Mouse (Mus musculus): ENCODE measurements around the gene Tor1aip1. TPM values are rescaled to one million over a fixed set of nuclear protein-coding genes. Genes with fewer than 3 reads are reported as not detected.

Tor1aip1 gene
- total and polyA plus RNA-seq, 3 experiments = 13.1 to 22.9 TPM; not detected in 1

GRCm38 (mm10) chr1:156084603-156085002 lies 48.3 kb upstream of the Tor1aip1 start:
- TF ChIP-seq ZMIZ1 (IDR thresholded peaks at IDR 0.05; ENCODE audit: low read depth, low read length) (no peak), ZKSCAN1 (IDR thresholded peaks at IDR 0.05; ENCODE audit: low read depth, low read length) (no peak), SMC3 (IDR thresholded peaks at IDR 0.05; ENCODE audit: low read depth, low read length) (no peak), CTCF (IDR thresholded peaks at IDR 0.05 in 2 of 3, conservative IDR thresholded peaks at IDR 0.05 in 1 of 3; ENCODE audit: control insufficient read depth in 1 of 3, insufficient read depth in 1 of 3, low read depth in 2 of 3, low read length in 3 of 3, poor library complexity in 1 of 3, severe bottlenecking in 1 of 3) (no peak), GATA1 (IDR thresholded peaks at IDR 0.05; ENCODE audit: low read depth, low read length) (no peak), RCOR1 (IDR thresholded peaks at IDR 0.05; ENCODE audit: low read depth, low read length) (no peak)
- no peak overlapping the region for H3K4me3 ChIP-seq (ENCODE audit: control insufficient read depth in 1 of 2, insufficient read depth in 1 of 2, low read depth in 2 of 2, low read length in 2 of 2)

GRCm38 (mm10) chr1:156077655-156078054 lies 41.4 kb upstream of the Tor1aip1 start:
- no peaks in the 10 kb centered on the region for H3K79me2 ChIP-seq (ENCODE audit: control insufficient read depth, insufficient read depth, low read length, poor library complexity)
- DNase-seq (ENCODE audit: low read depth, low spot score) = no peak
- TF ChIP-seq MYC (IDR thresholded peaks at IDR 0.05; ENCODE audit: low read depth, low read length) = no peak
- no peak overlapping the region for H3K9ac ChIP-seq (ENCODE audit: control insufficient read depth, low read depth, low read length, poor library complexity, severe bottlenecking)
- no peak overlapping the region for H3K4me3 ChIP-seq (ENCODE audit: control insufficient read depth in 1 of 2, insufficient read depth in 1 of 2, low read depth in 2 of 2, low read length in 2 of 2)
- no peaks in the 10 kb centered on the region for H3K27me3 ChIP-seq (ENCODE audit: control insufficient read depth in 1 of 2, insufficient read depth in 2 of 2, low read length in 2 of 2)
- no peak overlapping the region for H3K27ac ChIP-seq (ENCODE audit: control insufficient read depth, low read depth, low read length)
- H3K4me1 ChIP-seq (ENCODE audit: control insufficient read depth in 1 of 2, insufficient read depth in 2 of 2, low read length in 2 of 2) = peaks cover 0 to 5% of the 10 kb centered on the region in 2 experiments; a peak in 1 of 4 replicates
- no peaks in the 10 kb centered on the region for H3K9me3 ChIP-seq (replicated peaks; ENCODE audit: insufficient read depth, low read length)
- H3K36me3 ChIP-seq (ENCODE audit: control insufficient read depth in 1 of 2, insufficient read depth in 2 of 2, low read length in 2 of 2) = no peaks in the 10 kb centered on the region

More at GRCm38 (mm10) chr1:156084603-156085002, 48.3 kb upstream of the Tor1aip1 start:
- Histone ChIP-seq H3K9me3 (replicated peaks; ENCODE audit: insufficient read depth, low read length) (no peaks in the 10 kb centered on the region), H3K9ac (ENCODE audit: control insufficient read depth, low read depth, low read length, poor library complexity, severe bottlenecking) (no peak overlapping the region), H3K27me3 (ENCODE audit: control insufficient read depth in 1 of 2, insufficient read depth in 2 of 2, low read length in 2 of 2) (no peaks in the 10 kb centered on the region), H3K36me3 (ENCODE audit: control insufficient read depth in 1 of 2, insufficient read depth in 2 of 2, low read length in 2 of 2) (no peaks in the 10 kb centered on the region), H3K4me1 (ENCODE audit: control insufficient read depth in 1 of 2, insufficient read depth in 2 of 2, low read length in 2 of 2) (no peaks in the 10 kb centered on the region; a peak in 1 of 4 replicates), H3K27ac (ENCODE audit: control insufficient read depth, low read depth, low read length) (no peak overlapping the region), H3K79me2 (ENCODE audit: control insufficient read depth, insufficient read depth, low read length, poor library complexity) (no peaks in the 10 kb centered on the region)
- DNase-seq (ENCODE audit: low read depth, low spot score) = no peak

- H3K27me3 ChIP-seq (ENCODE audit: control insufficient read depth in 1 of 2, insufficient read depth in 2 of 2, low read length in 2 of 2) = no peaks in the 10 kb centered on the region
- no peaks in the 10 kb centered on the region for H3K36me3 ChIP-seq (ENCODE audit: control insufficient read depth in 1 of 2, insufficient read depth in 2 of 2, low read length in 2 of 2)
- peaks cover 0 to 5% of the 10 kb centered on the region in 2 experiments; a peak in 1 of 4 replicates for H3K4me1 ChIP-seq (ENCODE audit: control insufficient read depth in 1 of 2, insufficient read depth in 2 of 2, low read length in 2 of 2)
- TF ChIP-seq MEF2A (IDR thresholded peaks at IDR 0.05; ENCODE audit: extremely low read depth, insufficient replicate concordance, low read depth, low read length, poor library complexity, severe bottlenecking) = no peak
- no peak for TF ChIP-seq MYC (IDR thresholded peaks at IDR 0.05; ENCODE audit: low read depth, low read length)
- TF ChIP-seq UBTF (IDR thresholded peaks at IDR 0.05; ENCODE audit: borderline replicate concordance, insufficient read depth, low read depth, low read length) = no peak
- no peak for TF ChIP-seq SMC3 (IDR thresholded peaks at IDR 0.05; ENCODE audit: low read depth, low read length)
- no peak for TF ChIP-seq EP300 (IDR thresholded peaks at IDR 0.05; ENCODE audit: low read depth in 1 of 2, low read length in 2 of 2)
- no peak for TF ChIP-seq GATA1 (IDR thresholded peaks at IDR 0.05; ENCODE audit: low read depth, low read length)
- no peak for TF ChIP-seq ZNF384 (IDR thresholded peaks at IDR 0.05; ENCODE audit: low read depth, low read length)
- TF ChIP-seq POLR2AphosphoS2 (IDR thresholded peaks at IDR 0.05; ENCODE audit: low read length) = no peak
- TF ChIP-seq ZKSCAN1 (IDR thresholded peaks at IDR 0.05; ENCODE audit: low read depth, low read length) = no peak
- H3K79me2 ChIP-seq (ENCODE audit: control insufficient read depth, insufficient read depth, low read length, poor library complexity) = no peaks in the 10 kb centered on the region
- no peak overlapping the region for H3K27ac ChIP-seq (ENCODE audit: control insufficient read depth, low read depth, low read length)
- no peaks in the 10 kb centered on the region for H3K9me3 ChIP-seq (replicated peaks; ENCODE audit: insufficient read depth, low read length)
- DNase-seq (ENCODE audit: low read depth, low spot score) = peak; percentile 51
- no peak overlapping the region for H3K9ac ChIP-seq (ENCODE audit: control insufficient read depth, low read depth, low read length, poor library complexity, severe bottlenecking)
- H3K4me3 ChIP-seq (ENCODE audit: control insufficient read depth in 1 of 2, insufficient read depth in 1 of 2, low read depth in 2 of 2, low read length in 2 of 2) = no peak overlapping the region
Observed at GRCm38 (mm10) chr1:156076474-156076873, 40.2 kb upstream of the Tor1aip1 start.
